Mouse (Mus musculus) spleen, adult 10 weeks (tissue): Measurements from ENCODE around the gene Atp6v0a4. TPM values are rescaled to one million over a fixed set of nuclear protein-coding genes. Genes with fewer than 3 reads are reported as not detected.

Source experiments
- polyA plus RNA-seq: library from polyadenylated mRNA; stranded (reverse); fragments of 350-450 nt; fragmentation: Illumina TruSeq; extraction: RNeasy Lipid Tissue Mini Kit (QIAGEN cat#74804); gene quantifications from one replicate; pipeline ENCODE4 v1.2.3, GENCODE M21; 2015; ENCODE audit warnings: low replicate concordance; ENCODE audit not compliant: insufficient read depth

Gene Atp6v0a4
- 0.44 TPM for polyA plus RNA-seq

GRCm38 (mm10) chr6:38124207-38124835 is at the start of gene Atp6v0a4:
Gene Atp6v0a4 (minus strand): TSS chr6:38124586.

GRCm38 (mm10) chr6:38109160-38109795 is 15.1 kb downstream of the Atp6v0a4 start, which contains the start of gene Tmem213:
Gene Tmem213 (plus strand): TSS chr6:38109255.

GRCm38 (mm10) chr6:38046838-38047237 is 77.5 kb downstream of the Atp6v0a4 start, which contains the start of gene Svopl:
Gene Svopl (minus strand): TSS chr6:38046996.

Other genes with a start within 250 kb of the Atp6v0a4 start
- gene Svopl, start 77.6 kb downstream of the Atp6v0a4 start, polyA plus RNA-seq = 0.08 TPM
- not detected for gene Tmem213, start 15.3 kb downstream of the Atp6v0a4 start, polyA plus RNA-seq
- gene D630045J12Rik, start 129.4 kb upstream of the Atp6v0a4 start, polyA plus RNA-seq = 0.33 TPM
- gene Zc3hav1l, start 174.7 kb upstream of the Atp6v0a4 start, polyA plus RNA-seq = 3.9 TPM
- gene Zc3hav1, start 230.0 kb upstream of the Atp6v0a4 start, polyA plus RNA-seq = 149 TPM